Mouse (Mus musculus) cerebellum, postnatal 25 days (tissue): ENCODE data around the gene Ncdn.
A peak's percentile ranks its signal among the peaks of the same experiment; 100 is the strongest.

Experiments used
- DNase-seq, 2 experiments: peaks; one replicate each; pipeline ENCODE4 v3.0.0; 2021; ENCODE audit warnings: mixed read lengths in 2 of 2

Gene Ncdn

DNA sequence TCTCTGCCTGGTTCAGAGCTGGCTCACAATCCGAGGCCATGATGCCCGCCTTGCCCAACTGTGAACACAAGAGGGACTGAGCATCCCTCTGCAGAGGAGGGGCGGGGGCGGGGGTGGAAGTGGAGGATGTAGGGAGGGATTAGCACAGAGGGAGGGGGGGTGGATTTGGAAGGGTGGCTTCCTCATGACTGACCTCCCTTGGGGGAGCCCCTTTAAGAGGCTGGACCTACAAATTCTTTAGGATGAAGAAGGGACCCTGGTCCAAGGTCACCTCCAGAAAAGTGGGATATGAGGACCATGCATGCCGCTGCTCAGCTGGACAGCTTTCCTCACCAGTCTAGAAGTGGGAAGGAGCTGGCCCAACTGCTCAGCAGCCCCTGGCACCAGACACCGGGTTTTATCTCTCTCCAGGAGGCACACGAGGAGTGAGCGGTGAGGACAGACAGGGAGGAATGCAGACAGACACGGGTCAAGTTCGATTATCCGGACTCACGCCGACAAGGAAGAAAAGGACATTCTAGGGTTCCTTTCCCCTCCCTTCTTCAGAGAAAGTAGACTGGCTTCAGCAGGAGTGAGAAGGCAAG, 1.1 kb downstream of the Ncdn start:
- DNase-seq: peak; percentile 72 to 79

DNA sequence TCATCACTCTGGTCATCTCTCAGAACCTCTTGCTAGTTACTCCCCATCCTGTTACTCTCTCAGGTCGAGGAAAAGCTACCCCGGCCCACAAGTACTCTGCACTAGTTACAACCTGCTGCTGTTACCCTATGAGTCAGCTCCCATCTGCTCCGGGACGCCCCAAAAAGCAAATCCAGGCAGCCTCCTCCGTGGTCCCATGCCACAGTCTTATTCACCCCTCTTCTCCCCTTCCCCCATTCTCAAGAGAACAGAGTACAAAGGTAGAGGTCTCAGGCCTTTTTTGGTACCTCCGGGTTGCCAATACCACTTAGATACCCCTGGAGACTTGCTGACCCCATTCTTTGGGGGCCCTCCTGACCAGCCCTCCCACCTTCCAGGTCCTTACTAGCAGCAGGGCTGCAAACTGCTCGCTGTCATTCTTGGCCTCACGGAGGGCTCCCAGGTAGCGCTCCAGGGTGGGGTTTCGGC, 1.6 kb downstream of the Ncdn start:
- DNase-seq: peak in 1 of 2 experiments; percentile 48

DNA sequence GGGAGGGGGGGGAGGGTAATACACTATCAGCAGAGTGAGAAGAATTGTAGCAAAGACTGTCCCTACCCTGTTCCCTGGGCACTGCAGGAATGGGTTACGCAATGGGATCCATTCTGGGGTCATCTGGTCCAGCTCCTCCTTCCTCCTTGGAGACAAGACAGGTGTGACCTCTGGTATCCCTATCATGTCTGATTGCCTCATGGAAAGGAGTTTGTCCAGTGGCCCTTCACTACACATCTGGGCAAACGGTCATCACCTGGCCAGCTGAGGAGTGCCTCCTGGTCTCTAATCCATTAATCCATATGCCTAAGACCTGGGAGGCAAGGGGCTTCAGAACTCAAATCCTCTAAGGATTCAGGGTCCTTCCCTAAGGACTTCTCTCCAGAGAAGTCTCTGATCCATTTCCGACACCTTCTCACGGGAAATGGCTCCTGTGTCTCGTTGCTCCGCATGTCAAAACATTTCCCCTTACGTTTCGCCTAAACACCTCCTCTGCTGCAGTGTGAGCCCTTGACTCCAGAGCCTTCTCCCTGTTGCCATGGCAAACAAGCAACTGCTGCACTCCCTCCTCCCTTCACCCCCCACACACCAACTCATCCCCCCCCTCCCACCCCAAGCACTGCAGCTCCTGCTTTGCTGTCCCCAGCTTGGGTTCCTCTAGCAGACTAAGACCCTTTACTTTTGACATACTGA, 2.2 kb downstream of the Ncdn start:
- DNase-seq: peak; percentile 25 to 34

DNA sequence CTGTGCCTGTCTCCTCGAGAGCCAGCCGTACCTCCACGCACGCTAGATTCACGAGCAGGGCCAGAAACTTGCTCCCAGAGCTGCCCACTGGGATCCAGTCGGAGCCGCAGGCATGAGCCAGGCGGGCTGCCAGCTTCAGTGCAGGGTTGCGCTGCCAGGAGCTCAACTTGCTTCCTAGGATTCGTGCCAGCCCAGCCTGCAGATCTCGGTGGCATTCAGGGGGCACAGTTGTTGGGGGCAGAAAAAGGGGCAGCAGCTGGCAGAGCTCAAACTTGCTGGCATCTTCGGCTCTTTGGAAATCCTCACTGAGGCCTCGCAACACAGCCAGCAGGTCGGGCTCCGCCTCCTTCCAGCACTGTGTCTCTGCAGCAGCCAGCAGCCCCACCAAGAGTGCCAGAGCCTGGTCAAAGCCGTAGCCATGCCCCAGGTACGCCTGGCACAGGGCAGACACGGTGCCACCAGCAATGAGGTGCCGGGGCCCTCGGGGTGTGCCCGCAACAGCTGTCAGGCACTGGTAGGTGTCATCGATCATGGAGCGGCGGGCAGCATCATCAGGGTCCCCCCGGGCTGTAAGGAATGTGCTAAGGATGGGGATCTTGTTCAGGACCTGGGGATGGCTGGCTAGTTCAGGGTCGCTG, 3.1 kb downstream of the Ncdn start:
- DNase-seq: peak; percentile 87 to 91

DNA sequence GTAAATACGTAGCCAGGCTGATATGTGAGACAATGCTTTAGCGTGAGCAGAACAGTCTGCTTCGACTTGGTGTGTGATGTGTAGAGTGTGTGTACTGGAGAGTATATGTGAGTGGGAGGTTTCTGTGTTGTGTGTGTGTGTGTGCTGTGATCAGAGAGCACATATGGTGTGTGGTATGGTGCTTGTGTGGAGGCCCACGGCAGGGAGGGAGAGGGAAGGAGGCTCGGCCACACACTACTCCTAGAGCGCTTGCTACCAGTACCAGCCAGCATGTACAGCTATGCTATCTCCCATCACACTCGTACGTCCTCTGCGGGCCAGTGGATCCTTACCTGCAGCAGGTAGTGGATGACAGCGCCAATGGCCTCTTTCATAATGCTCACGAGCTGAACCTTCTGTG, 3.7 kb downstream of the Ncdn start:
- no peak for DNase-seq

DNA sequence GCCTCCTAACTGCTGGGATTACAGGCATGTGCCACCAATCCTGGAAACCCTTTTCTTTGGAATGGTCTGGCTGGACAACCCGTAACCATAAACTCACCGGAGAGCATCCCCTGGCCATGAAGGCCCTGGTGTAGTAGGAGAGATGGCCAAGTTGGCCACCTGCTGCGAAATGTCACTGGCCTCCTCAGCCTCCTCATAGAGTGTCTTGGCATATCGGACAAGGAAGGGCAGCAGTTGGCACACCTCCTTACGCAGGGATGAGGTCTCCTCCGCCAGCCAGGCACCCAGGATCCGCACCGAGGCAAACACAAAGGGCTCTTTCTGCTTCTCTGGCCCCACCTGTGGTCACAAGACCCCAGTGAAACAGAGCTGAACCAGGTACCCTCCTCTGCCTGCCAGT, 4.9 kb downstream of the Ncdn start:
- DNase-seq: peak; percentile 46 to 61

DNA sequence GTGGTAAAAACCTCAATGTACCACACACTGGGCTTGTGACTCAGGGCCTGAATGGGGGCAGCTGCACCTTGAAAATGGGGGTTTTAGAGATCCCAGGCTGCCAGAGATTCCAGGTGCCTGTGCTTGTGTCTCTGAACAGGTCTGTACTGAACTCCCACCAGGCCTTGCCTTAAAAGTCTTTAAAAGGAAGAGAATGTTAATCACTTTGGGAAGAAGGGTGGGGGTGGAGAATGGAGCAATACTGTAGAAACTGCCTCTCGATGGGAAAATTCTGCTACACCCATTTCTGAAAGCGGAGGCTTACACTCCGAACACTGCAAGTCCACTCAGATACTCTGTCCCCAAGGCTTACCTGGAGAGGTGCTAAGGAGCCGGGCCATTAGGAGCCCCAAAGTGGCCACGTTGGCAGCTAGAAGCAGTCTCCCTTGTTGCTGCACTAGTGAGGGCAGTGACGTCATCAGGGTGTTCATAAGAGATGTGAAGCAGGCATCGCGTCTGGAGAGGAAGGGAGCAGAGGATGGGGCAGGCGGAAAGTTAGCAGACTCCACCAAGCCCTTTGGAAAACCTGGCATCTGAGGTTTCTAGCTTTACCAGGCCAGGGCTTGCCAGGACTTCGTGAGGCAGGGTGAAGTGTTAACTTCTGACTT, 6.9 kb downstream of the Ncdn start:
- no peak for DNase-seq

DNA sequence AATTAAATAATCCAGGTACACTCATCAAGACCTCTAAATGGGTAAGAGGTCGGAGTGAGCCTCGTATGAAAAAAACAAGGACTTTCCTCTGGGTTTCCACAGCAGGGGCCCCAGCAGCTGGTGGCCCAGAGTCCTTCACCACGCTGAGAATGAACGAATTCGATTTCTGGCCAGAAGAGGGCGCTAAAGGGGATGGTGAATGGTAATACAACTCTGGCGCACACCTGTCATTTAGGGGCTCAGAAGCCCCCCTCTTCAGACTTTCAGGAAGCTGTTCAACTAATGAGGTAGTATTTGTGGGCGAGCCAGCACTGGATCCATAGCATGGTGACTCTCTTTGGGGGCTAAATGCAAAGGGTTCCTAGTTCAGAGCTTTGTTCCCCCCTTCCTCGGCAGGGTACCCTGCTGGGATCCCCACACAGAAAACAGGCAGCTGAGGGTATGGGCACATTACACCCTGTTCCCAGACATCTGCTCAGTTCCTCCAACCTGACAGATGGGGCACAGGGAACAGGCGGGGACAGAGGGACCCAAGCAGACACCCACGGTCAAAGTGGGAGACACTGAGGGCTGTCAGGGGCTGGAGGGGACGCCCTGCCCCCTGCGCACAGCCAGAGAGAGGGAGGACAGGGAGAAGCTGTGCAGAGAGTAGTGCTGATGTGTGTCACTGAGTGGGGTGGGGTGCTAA, 7.6 kb downstream of the Ncdn start:
- peak; percentile 64 to 79 for DNase-seq

DNA sequence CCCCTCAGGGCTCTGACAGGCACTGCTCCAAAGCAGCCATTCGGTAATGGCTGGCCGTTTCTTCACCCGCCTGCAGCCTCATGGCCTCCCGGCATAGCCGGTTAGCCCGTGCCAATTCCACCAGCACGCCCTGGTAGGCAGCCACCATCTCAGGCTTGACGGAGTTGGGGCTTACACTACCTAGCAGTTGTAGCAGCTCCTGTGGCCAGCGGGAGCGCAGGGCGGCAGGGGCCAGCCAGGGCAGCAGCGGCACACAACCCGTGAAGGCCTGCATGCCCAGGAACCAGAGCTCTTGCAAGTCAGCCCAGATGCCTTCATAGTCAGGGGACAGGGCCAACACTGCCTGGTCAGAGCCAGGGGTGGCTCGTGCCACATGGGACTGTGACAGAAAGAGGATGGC, 8.4 kb downstream of the Ncdn start:
- peak; percentile 60 to 66 for DNase-seq

DNA sequence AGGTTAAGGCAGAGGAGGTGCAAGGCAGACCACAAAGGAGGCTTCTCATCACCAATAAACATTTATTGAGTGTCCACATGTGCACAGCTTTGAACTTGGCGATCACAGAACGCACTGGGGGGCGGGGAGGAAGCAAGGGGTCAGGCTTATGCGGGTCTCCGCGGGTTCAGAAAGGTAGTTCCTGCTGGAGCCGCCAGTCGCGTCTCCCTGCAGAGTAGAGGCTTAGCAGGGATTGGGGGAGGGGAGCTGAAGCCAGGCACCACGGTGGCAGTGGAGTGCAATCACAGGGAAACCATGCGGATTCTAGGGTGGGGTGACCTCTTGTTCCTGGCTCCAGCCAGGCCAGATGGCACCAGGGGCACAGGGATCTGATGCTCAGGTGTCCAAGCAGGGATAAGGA, 9.5 kb downstream of the Ncdn start:
- DNase-seq: peak; percentile 20 to 30

DNA sequence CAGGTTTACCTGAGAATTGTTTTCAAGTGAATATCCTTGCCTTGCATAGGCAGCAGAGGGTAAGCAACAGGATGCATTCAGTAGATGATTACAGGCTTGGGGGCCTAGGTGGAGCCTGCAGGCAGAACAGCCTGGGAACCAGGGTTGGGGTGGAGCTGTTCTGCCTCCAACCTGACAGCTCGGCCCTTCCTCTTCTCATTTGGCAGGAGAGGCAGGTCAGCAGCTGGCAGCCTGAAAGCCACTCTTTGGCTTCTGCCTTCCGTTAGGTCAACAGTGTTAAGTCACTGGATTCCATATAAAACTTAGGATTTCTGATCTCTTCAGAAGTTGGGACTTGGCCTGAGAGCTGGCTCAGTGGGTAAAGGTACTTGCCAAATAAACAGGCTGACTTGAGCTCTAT, 10.3 kb downstream of the Ncdn start:
- DNase-seq: no peak

DNA sequence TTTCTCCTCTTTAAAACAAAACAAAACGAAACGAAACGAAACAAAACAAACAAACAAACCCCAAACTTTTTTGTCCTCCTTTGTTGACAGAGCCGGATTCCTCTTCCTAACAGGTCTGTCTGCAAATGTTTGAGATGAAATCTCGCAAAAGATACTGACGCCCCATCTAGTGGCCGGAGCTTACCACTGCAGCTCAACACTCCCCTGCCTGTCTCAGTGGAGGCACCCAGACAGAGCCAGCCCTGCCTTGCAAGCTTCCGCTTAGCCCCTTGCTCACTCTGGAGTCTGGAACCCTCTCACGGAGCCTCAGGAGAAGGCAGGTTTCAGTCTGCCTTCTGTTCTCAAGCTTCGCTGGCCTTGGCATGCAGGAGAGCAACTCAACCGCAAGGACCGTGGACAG, 11.8 kb downstream of the Ncdn start:
- peak; percentile 82 to 89 for DNase-seq

DNA sequence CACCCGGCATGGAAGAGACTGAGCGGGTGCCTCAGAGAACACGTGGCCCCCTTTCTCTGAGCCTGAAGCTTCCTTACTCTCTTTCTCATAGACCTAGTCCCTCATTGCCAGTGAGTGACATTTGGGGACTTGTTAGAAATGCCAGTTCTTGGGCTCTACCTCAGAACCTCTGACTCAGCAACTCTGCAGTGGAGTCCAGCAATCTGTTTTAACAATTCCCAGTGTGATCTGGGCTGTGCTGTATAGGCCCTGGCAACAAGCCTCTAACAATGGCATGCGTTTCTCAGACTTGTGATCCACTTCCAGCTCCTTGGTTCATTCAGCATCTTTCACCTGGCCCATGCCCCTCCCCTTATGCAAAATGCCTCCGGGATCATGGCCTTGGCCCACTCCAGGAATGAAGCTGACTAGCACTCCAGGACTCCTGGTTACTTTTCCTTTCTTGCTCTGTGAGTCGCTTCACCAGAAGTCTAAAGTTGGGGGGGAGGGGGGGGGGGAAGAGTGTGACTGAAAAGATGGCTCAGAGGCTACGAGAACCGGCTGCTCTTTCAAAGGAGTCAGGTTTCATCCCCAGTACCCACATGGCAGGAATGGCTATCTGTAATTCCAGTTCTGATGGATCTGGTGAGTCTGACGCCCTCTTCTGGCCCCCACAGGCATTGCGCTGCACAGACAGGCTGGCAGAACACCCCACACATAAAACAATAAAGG, 13.1 kb downstream of the Ncdn start:
- peak in 1 of 2 experiments; percentile 30 for DNase-seq

DNA sequence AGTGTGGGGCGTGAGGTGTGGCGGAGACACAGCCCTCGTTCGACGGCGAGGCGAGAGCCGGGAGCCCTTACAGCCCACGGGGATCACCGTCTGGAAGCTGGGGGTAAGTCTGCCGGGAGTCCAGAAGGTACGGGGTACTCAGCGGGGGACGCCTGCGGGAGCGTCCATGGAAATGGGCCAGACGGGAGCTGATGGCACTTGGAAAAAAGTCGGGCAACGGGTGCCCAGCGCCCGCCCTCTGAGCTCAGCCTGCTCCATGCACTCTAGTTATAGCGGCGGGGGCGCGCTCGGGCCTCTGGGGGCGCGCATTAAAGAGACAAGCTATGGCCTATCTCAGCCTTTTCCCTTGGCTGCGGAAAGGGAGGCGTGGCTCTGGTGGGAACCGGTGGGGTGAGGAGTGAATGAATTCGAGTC, 17.2 kb downstream of the Ncdn start, which contains the start of gene Tfap2e:
Tfap2e (minus strand) TSS at position 240 of the 414 bp plus-strand sequence.
- peak in 1 of 2 experiments; percentile 34 for DNase-seq

DNA sequence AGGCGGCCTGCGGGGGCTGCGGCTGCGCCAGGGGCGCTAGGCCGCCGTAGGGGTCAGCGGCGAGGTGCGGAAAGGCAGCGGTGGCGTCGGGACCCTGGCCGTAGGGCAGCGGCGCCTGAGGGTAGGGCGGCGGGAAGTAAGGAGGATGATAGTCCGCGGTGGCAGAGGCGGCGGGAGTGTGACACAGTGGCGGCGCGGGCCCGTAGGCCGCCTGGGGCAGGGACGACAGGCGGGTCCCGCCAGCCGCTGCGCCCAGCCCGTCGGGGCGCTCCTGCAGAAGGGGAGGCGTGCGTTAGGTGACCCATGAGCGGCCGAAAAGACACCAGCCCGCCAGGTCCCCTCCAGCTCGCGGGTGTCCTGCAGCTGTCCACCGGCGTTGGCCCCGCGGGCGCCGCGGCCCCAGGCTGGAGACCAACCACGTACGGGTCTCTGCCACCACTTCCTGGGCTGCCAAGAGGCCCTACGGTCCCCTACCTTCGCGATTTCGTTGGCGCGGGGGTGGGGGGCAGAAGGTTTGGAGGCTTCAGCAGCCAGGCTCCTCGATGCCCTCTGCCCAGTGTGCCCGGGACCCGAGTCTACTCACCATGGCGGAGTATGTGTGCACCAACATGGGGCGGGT, 17.7 kb downstream of the Ncdn start:
- DNase-seq: no peak

DNA sequence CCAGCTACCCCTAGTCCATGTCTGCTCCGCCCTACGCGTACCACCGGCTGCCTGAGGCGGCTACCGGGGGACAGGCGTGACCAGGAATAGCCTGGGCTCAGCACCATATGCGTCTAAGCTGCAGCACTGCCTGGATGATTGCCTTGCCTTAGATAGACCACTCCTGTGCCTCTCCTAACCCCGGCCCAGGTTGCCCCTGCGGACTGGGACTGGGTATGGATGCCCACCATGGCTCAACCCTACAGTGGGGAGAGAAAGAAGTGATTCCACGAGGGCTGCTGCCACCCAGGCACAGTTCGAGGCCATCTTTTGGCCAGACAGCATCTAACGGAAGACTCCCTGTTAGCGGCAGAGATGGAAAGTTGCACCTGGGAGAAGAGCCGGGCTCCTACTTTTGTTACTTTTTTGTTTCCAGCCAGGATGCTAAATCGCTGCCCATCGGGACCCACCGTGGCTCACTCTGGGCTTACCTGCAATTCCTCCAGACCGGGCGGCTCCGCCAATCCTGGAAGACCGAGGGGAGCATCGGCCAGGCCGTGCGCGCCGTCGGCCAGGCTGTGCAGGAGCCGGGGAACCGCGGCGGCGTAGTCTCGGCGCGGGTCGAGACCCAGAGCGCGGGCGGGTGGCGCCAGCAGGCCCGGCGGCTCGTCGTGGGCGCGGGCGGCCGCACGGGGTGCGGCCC, 18.4 kb downstream of the Ncdn start:
- no peak for DNase-seq

DNA sequence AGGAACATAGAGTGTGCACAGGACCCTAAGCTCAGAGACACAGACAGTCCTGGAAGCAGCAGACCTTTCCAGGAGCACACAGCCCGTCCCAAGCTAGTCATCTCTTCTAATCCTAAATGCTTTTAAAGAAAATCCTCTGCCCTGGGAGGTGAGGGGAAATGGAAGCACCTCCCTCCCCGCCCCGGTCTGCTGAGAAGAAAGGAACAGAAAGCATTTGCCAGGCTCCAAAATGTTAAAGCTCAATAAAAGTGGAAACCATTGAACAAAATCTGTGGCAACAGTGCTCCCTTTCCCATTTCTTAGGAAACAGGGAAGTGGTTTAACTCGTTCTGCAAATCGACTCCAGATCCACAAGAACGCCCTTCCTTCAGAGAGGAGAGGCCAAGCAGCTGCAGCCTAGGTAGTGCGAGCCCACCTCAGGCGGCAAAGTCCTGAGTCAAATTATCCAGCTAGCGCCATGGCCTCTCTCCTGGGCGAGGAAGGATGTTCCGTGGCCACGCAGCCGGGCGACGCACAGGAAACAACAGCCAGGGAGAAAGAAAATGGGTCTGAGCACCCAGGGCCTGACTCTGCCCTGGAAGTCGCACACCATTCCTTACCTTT, 19.1 kb downstream of the Ncdn start:
- DNase-seq: no peak

DNA sequence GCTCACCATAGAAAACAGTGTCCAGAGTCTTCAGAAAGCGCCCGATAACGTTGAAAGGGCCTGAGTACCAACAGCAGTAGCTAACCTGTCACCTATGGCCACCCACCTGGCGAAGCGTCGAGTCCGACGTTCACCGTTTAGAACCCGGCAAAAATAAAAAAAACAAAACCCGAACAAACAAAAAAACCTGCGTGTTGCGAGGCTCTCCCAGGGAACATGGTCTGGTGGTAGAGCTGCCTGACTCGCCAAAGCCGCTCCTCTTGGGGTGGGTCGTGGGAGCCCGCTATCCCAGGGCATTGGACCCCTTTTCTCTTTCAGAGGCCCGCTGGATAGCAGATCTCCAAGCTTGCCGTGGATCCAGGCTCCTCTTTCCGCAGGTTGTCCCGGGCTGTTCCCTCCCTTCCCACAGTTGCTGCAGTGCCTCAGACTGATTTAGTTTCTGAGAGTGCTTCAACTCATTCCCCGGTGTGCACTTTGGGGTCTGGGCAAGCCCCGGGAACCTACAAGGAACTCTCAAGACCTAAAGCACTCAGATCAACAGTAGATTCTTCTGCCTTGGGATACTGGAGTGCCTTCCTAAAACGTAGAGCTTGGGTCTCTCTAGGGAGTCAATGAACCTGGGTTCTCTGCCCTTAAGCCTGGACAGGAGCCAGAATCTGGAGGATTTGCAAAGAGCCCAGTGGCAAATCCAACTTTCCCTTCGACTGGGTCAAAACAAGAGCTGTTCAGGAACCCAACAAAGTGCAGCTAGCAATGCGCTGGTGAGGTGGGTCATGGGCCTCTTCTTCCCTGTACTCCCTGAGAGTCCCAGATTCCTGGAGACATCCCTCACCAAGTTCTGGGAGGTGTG, 20.5 kb downstream of the Ncdn start:
- no peak for DNase-seq

DNA sequence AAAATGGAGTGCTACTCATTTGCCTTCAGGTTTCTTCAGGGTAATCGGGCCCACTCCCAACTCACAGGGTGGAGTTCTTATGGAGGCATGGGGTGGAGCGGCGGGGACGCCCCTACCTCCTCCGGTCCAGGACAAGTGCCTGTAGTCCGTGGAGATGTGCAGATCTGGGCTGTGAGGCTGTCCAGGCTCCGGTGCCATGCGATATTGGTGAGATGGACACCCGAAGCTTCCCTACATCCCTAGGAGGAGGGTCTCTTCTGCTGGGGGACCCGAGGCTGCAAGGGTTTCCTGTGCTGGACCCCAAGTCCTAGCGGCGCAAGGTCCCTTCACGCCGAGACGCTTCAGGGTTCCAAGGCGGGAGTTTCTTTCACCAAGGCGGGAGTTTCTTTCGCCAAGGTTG, 21.1 kb downstream of the Ncdn start:
- DNase-seq: no peak

DNA sequence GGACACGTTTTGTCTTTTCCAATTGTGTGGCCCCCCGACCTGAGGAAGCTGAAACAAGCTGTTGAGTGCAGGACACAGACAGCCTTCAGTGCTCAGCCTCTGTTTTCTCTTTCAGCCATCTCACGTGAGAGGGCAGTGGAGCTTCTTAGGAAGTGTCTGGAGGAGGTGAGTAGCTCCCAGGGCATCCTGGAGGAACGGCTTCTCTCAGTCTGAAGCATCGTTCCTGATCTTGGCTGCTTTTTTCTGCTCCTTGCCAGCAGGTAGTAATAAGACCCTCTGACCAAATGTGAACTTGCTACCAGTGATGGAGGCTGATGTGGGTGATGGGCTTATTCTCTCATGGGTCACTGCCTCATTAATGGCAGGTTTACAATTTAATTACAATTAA, 45.8 kb downstream of the Ncdn start:
- no peak for DNase-seq
